Mouse (Mus musculus) kidney, adult 8-10 months (tissue): ENCODE measurements around the gene Coq7.

ENCODE experiments used
- DNase-seq, 2 experiments: peaks; one replicate each; pipeline ENCODE4 v3.0.0; 2022

The Coq7 gene

DNA sequence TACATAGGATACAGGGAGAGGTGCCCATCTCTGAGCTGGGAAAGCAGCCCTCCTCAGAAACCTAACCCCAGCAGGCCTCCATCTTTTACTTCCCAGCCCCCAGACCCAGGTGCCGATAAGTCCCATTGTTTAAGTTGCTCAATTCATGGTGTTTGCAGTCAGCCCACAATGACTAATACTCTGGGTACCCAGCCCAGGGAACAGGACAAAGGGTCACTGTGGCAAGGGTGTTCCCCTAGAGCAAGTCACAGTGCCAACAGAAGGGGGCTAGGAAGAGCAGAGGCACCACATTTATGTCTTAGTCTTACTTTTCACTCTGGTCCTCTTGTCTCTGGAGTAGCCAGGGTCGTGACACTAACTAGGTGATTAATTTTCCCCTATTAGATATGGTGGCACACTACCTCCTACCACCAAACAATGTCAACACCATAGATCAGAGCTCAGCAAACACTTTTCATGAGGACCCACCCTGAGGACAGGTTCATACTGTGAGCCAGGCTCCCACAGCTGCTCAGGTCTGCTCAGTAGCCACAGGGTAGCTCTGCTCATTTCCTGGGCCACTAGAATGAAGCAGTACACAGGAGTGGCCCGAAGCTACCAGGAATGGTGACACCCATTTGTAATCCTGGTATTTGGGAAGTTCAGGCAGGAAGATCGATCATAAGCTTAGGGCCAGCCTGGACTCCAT is 38.1 kb downstream of the Coq7 start:
- DNase-seq, result no peak

DNA sequence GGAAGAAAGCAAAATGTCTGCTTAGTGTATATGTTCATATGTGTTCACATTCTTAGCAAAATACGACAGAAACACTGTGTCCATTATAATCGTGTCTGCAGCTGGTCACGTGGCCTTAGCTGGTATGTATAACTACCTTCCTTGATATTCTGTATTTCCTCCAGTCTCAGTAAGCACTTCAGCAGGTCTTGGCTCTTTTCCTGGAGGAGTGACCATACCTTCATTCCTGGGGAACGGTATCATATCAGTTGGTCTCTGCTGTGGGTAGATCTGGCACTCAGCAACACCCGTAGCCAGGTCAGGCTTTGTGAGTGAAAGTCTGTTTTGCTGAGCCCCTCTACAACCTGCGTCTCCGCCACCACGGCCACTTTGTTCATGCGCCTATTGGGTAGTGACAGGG is 39.3 kb downstream of the Coq7 start:
- DNase-seq, result no peak

DNA sequence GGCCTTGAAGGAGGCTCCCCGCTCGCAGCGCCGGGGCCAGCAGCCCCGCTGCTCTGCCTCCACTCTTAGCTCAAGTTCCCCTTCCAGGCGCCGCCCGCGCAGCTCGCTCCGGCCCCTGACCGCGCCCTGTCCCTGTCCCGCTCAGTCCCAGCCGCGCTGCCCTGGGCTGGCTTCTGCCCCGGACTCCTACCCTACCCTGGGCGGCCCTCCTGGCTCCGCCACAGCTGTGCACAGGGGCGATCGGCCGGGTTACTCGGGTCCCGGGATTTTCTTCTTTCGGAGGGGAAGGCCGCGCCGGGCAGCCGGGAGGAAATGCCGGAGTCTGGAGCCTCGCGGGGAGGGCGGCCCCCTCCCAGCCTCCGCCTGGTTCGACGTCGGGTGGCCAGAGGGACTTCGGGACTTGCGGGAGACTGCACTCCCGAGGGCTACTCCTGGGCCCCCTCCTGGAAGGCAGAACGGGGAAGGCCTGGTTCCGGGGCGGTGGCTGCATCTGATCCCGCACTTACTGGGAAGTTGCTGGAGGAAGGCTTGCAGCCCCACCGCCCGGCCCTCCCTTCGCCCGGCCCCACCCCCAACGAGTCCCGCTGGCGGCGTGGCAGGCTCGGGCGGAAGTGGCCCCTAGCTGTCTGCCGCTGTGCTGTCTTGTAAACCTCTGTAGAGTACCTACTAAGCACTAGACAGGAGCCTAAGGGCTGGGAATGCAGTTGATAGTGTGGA is 41.6 kb downstream of the Coq7 start, which contains the start of gene Itpripl2:
Gene Itpripl2 (minus strand): TSS at position 545 of the 717 bp plus-strand sequence.
- DNase-seq, result peak; percentile 63 to 68

DNA sequence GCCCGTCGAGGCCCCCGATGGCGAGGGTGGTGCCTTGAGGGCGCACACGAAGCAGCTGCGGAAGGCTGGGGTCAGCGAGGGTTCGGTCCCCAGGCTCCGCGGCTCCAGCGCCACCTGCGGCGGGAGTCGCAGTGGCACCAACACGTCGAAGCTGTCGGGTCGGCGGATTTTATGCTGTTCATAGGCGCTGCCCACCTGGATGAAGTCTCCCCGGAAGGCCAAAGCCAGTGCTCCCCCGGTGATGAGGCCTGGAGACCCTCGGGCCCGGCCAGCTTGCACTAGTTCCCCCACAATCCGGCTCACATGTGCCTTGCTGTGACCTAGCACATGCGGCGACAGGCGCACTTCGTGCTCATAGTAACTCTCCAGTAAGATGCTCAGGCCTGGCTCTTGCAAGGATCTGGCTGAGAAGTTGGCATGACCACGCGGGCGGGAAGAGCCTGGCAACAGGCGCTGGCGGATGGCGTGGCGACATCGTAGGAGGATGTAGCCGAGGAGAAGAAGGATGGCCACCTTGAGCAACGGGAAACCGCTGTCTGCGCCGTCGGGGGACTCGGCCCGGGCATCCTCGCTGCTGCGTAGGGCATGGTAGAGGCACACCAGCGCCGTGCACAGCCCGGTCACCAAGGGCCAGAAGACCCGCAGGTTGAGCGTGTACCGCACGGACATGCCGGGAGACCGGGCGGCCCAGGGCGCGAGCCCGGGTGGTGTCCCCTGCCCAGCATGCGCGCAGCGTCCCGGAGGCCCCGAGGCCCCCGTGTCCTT is 42.3 kb downstream of the Coq7 start:
- no peak for DNase-seq

DNA sequence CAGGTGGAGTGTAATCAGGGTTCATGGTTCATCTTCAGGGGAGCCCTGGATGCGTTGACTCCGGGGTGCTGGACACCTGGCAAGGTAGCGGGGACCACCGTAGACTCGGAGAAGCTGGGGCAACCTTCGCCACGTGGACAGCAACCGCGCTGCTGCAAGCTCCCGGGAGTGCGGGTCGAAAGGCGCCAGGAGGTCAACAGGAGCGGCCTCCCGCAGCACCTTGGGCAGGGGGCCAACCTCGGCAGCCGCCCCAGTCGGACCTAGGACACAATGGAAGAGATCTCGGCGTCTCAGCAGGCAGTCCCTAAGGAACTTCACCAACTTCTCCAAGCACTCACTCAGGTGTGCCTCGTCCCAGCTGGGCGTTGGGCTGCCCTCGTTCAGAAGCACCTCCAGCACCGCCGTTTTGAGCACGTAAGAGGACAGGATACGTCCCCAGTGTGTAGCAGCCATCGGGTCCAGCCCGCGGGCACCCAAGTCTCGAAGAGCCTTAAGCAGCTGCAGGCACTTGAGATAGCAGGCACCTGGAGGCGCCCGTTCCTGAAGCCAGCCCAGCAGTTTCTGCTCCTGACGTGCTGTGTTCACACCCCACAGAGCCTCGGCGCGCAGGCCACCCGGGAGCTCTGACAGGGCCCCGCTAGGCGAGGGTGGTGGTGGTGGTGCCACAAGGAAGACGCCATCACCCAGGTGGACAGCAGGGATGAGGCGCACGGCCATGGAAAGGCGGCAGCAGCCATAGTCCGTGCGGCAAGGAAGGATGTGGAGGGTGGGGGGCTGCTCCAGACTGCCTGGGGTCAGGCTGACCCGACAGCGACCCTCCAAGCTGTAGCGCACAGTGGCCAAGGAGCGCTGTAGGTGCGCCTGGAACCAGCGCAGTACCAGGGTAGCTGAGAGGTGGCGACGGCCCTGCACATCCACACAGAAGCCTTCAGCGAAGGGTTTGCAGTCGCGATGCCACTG is 43.2 kb downstream of the Coq7 start:
- no peak for DNase-seq

DNA sequence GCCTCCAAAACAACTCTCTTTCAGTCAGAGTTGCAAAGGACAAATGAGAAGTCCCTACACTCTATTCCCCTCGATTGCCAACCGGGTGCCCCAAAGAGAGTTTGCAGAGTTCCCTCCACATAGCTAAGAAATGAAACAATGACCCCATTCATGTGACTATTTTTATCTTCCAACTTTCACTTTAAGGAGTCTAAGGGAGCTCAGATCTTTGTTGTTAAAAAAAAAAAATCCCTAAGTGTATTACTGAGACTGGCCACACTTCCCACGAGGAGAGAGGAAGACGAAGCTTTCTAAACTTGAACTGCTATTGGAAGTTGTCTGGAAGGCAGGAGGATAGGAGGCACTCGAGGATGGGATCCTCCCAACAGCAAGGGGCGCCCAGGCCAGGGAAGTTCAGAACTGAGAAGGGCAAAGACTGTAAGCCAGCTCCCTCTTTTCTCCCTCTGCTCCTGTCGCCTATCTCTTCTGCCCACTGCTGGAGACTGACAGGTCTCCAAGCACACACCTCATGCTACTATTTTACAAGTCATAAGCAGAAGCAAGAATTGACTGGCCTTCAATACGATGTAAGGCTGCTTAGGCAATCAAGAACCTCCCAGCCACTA is 45.0 kb downstream of the Coq7 start:
- no peak for DNase-seq

DNA sequence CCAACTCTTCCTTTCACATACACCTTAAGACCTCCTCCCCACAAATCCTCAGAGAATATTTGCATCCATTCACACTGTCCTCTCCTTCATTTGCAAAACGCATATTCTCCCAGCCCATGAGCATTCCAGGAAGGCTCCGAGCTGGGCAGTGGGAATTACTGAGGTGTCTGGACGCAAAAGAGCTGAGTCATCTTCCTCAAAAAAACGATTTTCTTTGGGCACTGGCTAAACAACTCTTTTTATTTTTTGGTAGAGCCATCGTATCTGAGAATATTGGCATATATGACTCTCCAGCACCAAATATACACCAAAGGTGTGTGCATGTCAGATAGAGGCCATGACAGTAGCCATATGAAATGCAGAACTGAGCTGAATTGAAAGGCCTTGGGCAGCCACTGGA is 46.2 kb downstream of the Coq7 start:
- DNase-seq, result no peak

DNA sequence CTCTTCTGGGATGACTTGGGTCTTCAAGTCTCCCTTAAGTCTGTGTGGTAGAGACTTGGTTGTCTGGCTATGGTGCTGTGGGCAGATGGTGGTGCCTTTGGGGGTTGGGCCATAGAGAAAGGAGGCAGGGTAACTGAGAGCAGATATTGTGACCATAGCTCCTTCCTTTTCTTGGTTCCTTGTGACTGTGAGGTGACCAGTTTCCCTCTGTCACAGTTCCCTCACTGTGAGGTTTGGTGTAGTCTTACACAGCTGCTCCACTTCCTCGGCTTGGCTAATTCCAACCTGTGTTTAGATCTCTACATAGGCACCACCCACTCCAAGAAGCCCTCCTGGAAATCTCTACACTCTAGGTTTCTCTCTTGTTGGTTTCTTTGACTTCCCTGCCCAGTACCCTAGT is 49.2 kb downstream of the Coq7 start:
- DNase-seq, result no peak

DNA sequence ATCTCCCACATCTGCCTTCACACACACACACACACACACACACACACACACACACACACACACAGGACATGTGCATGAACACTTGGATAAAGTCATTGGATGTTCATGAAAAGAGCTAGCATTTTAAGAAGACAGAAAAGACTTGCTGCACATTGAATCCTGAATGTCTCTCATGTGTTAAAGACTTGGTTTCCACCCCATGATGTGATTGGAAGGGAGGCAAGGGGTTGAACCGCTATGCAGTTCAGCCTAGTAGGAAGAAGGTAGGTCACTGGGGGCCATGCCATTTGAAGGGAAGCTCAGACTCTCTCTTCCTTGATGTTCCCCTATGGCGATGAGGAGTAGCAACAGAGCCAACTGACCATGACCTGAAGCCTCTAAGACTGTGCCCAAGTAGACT is 51.2 kb downstream of the Coq7 start:
- no peak for DNase-seq

DNA sequence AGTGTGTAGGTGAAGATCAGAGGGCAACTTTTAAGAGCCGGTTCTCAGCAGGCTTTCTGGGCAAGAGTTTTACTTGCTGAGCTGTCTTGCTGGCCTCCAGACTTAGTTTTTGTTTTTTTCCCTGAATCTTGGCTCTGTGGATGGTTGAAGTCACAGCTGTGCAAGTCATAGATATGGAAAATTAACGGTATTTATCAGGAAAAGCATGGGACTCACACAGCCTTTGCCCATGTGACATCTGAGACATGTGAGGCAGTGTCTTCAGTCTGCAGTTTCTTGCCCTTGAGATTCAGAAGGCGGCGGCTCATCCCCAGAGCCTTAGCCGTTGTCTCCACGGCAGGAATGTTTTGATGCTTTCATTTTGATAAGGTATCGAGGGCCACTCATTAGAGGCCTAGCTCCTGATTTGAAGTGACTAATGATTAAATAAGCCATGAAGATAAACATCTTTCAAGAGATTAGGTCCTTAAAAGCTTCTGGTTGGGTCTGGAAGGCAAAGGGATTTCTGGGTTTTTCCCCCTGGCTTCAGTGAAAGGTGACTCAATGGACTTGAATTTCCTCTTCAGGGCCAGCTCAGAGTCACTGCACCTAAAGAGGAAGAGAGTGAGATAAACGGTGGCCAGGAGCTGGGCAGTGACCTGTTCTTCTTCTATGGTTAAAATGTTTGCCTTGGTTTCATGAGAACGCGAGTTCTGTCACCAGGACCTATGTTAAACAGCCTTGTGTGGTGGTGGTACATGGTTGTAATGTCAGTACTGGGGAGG is 51.9 kb downstream of the Coq7 start:
- DNase-seq, result no peak

DNA sequence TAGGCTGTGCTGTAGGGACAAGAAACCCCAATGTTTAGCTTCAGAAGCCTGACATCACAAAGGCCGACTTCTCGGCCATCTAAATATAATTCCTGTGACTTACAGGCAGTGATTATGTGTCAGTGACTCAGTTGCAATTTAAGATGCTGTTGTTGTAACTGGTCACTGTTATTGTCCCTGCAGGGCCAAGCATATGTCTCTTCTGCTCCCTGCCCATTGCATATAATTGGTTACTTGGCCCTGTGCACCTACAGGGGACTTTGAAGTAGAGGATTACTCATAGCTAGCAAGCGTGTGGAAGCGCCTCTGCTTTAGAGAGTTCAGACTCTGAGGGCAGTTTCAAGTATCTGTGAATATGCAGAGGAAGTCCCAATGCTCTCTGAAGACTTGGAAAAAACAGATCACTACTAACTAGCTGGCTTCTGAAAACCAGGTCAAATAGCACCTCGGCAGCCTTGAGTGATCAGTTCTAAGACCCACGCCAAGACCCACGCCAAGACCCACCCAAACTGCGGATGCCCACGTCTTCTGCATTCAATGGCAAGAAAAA is 52.9 kb downstream of the Coq7 start:
- DNase-seq, result no peak

DNA sequence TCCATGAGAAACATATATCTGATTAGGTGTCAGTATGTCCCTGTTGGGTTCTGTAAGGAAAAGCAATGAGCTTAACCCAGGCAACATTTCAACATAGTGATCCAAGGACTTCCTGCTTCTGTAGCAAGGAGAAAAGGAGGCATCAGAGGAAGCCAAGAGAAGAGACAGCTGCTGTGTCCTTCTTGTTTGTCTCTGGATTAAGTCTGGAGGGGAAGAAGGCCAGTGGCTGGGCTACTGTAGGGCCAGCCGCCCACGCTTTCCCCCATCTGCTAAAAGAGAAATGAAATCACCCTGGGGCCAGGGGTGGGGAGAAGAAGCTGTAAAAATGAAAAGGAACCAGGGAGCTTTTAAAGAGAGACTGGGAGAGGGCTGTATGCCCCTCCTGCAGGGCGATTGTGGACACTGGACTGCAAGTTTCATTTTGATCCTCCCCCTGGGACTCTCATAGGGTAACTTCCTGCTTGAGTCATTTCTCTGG is 54.3 kb downstream of the Coq7 start:
- peak; percentile 39 to 61 for DNase-seq

DNA sequence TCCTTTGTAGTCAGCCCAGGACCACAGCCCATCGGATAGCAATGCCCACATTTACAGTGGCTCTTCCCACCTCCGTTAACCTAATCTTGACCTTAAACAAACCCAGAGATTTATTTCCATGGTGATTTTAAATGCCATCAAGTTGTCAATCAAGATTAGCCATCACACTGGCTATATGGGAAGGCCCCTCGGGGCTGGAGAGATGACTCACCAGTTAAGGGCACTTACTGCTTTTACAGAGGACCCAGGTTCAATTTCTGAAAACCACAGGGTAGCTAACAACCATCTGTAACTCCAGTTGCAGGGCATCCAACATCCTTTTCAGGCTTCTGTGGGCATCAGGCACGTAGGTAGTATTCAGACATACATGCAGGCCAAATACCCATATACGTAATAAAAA is 56.7 kb downstream of the Coq7 start:
- no peak for DNase-seq

DNA sequence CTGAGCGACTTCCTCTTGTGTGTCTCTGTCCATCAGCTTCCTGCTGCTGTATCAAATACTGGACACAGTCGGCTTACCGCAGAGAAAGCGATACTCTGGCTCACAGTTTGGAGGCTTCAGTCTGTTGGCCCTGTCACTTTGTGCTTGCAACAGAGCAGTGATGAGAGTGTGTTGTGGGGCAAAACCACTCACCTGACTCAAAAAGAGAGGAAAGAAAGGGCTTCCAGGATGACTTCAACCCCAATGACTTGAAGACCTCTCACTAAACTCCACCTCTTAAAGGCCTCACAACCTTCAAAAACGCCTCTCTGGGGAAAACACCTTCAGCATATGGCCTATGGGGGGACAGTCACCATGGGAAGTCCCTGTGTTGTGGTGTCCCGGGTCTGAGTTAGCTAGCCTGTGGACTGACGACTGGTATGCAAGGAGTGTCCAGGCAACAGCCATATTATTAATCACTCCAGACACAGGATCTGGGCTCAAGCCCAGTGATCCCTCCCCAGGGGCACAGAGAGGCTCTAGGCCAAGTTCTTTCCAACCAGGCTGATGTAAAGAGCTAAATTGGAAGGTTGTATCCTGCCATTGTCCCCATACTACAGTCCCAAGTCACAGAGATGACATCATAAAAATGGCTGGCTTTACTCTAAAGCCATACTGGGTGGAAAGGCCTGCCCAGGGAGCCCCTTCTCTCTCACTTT is 58.0 kb downstream of the Coq7 start:
- DNase-seq, result peak; percentile 22 to 26

DNA sequence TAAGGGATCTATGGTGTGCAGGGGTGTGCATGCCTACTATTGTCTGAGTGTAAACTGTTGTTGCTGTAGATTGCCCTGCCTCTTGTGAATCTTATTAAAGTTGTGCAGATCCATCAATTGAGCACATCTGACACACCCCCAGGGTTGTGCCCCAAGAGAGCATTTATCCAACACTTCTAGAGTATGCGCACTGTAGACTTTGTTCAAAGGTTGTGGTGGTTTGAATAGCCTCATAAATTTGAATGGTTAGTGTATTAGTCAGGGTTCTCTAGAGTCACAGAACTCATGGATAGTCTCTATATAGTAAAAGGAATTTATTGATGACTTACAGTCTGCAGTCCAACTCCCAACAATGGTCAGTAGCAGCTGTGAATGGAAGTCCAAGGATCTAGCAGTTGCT is 60.3 kb downstream of the Coq7 start:
- DNase-seq, result no peak

DNA sequence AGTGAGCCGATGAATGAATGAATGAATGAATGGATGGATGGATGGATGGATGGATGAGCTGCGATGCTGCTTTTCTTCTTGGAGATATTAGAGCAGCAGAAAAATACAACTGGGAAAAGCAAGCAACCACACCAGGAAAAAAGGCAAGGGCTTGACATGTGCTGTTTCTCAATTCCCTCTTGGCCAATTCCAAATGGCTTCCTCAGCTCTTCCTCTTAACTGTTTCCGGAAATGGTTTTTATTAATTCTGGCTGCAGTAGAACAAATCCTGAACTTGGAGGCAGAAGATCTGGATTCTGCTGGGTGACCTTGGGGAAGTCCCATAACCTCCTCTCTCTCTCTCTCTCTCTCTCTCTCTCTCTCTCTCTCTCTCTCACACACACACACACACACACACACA is 65.1 kb downstream of the Coq7 start:
- no peak for DNase-seq

DNA sequence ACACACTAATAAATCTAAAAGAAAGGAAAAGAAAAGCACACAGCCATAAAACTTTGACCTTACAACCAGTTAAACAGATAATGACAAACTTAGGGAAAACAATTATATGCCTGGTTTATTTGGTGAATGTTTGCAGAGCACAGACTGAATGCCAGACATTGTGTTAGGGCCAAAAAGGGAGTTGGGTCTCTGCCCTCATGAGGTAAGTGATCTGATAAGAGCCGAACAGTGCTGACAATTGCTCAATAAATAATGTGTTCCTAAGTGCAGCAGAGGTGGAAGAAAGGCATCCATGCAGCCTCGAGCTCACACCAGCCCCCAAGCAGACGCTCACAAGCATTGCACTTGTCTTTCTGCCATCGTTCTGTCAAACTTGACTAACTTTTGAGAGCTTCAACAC is 68.7 kb downstream of the Coq7 start:
- DNase-seq, result no peak

DNA sequence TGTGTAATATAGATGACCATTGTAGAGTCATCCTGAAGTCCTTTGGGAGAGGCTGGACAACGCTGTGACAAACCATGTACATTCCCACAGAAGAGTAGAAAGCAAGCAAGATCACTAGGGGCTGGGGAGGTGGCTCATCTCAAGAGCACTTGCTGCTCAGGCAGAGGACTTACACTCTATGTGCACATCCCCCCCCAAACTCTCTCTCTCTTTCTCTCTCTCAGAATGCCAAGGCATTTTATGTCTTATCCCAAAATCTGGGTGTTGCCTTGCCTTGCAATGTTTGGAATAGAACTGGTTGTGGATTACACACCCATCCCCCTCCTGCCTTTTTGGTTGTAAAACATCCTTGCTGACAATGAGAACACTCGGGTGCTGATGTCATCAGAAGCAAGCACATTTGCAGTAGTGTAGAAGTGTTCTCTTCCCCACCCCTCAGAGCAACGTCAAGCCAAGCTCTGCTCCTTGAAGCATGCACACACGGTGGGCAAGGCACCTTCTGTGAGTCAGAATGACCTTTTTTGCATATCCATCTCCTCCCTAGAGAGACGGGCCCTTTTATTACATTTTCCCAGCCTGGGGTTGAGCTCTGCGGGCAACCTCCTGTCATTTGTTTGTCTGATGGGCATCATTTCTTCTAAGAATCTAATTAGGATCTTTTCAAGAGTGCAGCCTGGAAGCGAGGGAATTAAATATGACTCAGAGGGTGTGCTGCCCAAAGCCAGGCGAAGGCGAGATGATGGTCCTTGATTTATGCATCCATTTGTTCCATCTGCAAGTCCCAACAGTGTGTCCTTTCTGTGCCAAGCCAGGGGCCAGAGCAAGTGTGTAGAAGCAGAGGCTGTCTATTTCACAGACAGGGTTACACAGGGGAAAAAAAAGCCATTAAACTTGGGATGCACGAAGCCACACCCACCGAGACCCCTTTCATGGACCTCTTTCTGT is 70.1 kb downstream of the Coq7 start:
- no peak for DNase-seq
